Mouse (Mus musculus): ENCODE results near the gene Ctnnd2.

GRCm38 (mm10) chr15:30964865-30965679, 792.7 kb downstream of the Ctnnd2 start:
- TF ChIP-seq MYOG (IDR thresholded peaks at IDR 0.05; ENCODE audit: control insufficient read depth in 1 of 3, insufficient read depth in 1 of 3, insufficient read length in 2 of 3, low read depth in 2 of 3) (no peak), MAX (IDR thresholded peaks at IDR 0.05; ENCODE audit: low read depth) (no peak), POLR2A (IDR thresholded peaks at IDR 0.05; ENCODE audit: insufficient read length, low read depth) (no peak), USF1 (IDR thresholded peaks at IDR 0.05; ENCODE audit: low read depth) (no peak), TCF12 (IDR thresholded peaks at IDR 0.05; ENCODE audit: insufficient read depth, poor library complexity, severe bottlenecking) (no peak)
